Mouse (Mus musculus) inflammation-experienced regulatory T-cells, adult 16 weeks (primary cell): Measurements from ENCODE around the gene Snai1. TPM values are rescaled to one million over a fixed set of nuclear protein-coding genes. Genes with fewer than 3 reads are reported as not detected.

Experiments
- polyA plus RNA-seq: library from polyadenylated mRNA; unstranded; fragments of 100-300 nt; shearing (Covaris generic); gene quantifications from one replicate; pipeline ENCODE4 v1.2.1, GENCODE M21; 2017

The Snai1 gene
- not detected for polyA plus RNA-seq

GRCm38 (mm10) chr2:167537476-167538297 lies at the start of gene Snai1:
Gene Snai1, plus strand, starts transcription at chr2:167538195.

GRCm38 (mm10) chr2:167491757-167492708 lies 46.0 kb upstream of the Snai1 start, which contains the start of gene Rnf114:
Gene Rnf114, plus strand, starts transcription at chr2:167492645.

GRCm38 (mm10) chr2:167492713-167493636 lies 45.0 kb upstream of the Snai1 start, which contains the start of gene Spata2:
Gene Spata2, minus strand, starts transcription at chr2:167492887.

Other genes with a start within 250 kb of the Snai1 start
- 2.7 TPM for gene B4galt5, start 189.0 kb upstream of the Snai1 start, polyA plus RNA-seq
- gene Slc9a8, start 116.5 kb upstream of the Snai1 start, polyA plus RNA-seq: 94.2 TPM
- gene Rnf114, start 45.5 kb upstream of the Snai1 start, polyA plus RNA-seq: 299 TPM
- gene Spata2, start 45.3 kb upstream of the Snai1 start, polyA plus RNA-seq: 38.6 TPM
- gene Ube2v1, start 93.9 kb downstream of the Snai1 start, polyA plus RNA-seq: 387 TPM
- 1.9 TPM for gene Gm20431, start 123.3 kb downstream of the Snai1 start, polyA plus RNA-seq
- gene Cebpb, start 150.7 kb downstream of the Snai1 start, polyA plus RNA-seq: 0.51 TPM
- 13.3 TPM for gene Tmem189, start 151.6 kb downstream of the Snai1 start, polyA plus RNA-seq